Mouse (Mus musculus) ovary, adult 18-20 months (tissue): Measurements from ENCODE around the gene Lrrc1.

ENCODE experiments used
- DNase-seq: peaks from one replicate; pipeline ENCODE4 v3.0.0; 2022; ENCODE audit warnings: low spot score, mixed read lengths

Gene Lrrc1

GRCm38 (mm10) chr9:77463861-77464260 is 80.8 kb downstream of the Lrrc1 start:
- peak; percentile 38 for DNase-seq

- DNase-seq = no peak
Observed at GRCm38 (mm10) chr9:77463195-77463594, 81.5 kb downstream of the Lrrc1 start.

DNA sequence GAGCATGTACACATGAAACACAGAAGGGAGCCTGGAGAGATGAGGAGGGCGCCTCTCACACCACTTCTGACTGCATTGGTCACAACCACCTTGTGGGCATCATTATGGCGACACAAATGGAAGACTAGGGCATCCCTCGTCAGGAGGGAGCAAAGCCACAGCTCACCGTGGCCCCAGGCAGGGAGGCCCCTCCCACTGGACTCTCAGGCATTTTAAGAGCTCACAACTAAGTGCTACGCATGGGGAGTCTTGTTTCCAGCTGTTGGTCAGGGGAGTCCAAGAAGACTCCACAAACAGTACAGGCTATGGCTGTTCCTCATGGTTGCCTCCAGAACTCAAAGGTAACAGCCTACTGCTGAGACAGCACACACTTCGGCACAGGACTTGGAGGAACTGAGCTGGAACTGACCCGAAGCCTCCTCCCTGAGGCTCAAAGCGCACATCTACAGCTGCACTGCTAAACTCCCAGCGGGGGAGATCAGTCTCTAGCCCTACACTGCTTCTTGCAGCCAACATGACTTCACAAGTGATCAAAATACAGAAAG is 83.2 kb downstream of the Lrrc1 start:
- DNase-seq = no peak

DNA sequence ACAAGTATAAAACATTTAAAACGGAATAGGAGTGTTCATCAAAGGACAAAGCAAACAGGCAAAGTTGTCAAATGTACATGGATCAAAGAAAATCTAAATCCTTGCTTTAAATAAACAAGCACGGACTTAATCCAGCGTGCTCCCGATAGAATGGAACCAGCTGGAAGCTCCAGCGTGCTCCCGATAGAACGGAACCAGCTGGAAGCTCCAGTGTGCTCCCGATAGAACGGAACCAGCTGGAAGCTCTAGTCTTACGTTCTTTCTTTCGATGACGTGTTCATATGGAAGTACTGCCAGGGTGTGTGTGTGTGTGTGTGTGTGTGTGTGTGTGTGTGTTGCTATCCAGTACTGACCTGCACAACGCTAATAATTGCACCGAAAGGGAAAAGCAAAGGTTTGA is 84.3 kb downstream of the Lrrc1 start:
- DNase-seq = no peak

DNA sequence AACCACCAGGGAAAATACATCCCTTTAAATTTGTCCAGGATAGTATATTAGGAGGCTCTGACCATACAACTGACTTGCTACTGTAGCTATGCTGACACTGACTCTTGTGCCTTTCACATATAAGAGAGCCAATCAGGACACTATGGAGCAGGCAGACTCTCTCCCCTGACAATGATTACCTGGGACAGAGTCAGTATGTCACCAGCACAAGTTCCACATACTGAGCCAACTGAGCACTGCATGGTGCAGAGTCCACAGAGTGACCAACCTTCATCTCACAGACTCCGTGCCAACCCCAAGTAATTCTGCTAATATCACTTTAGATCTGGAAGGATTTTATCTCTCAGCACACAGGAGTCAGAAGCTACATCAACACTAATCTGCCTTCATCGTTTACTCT is 85.3 kb downstream of the Lrrc1 start:
- DNase-seq = no peak

GRCm38 (mm10) chr9:77456169-77456826 is 88.4 kb downstream of the Lrrc1 start:
- DNase-seq = no peak

DNA sequence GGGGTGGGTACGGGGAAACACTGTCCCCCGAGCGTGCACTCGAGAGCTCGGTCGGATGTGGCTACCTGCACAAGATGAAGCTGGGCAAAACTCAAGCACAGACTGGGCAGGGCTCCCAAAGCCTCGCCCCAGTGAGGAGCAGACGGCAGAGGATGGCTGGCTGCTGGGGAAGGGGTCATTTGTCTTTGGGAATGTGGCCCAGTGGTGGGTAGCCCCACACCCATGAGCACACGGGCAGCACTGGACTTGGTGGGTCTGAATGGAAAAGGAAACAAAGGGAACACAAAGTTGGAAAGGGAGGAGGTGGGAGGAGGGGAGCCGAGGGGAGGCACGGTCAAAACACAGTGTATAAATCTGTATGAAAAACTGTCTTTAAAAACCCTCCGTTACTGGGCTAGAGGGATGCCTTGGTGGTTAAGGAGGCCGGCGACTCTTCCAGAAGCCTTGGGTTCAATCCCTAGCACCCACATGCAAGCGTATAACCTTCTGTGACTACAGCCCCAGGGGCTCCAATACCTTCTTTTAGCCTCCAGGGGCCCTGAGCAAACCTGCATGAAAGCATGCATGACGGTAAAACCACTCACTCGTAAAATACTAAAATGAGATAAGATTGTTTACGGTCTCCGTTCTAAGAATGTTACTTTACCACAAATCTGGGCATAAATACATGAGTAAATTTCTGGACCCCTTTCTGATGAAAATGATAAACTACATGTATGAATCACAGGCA is 89.1 kb downstream of the Lrrc1 start:
- DNase-seq = no peak

DNA sequence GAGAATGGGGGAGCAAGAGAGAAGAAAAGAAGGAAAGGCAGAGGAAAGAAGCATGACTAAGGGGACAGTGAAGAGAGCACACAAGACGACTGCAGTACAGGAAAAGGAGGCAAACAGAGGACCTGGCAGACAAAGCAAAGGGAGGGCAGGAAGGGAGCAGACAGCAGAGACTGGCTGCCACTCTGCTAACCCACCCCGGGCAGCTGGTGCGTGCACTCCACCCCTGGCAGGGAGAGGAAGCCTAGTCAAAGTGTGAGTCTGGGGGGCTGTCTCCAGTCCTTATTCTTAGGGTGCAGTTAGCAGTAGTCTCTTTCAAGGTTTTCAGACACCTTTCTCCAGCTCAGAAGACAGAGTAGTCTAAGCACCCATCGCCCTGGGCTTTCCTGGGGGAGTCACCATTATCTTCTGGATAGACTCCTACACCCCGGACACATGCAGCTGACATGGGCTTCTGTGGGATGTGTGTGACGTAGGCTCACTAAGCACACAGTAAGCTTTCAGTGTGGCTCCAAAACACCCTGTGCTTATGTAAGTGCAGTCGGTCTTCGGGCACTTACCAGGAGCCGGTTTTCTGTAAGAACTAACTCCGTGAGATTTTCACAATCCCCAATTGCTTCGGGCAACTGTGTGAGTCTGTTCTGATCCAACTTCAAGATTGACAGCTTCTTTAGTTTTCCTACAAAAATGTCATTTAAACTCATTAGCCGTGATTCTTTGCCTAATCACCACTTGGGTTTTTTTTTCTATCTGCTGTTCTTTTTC is 92.4 kb downstream of the Lrrc1 start:
- no peak for DNase-seq

GRCm38 (mm10) chr9:77450447-77450846 is 94.2 kb downstream of the Lrrc1 start:
- DNase-seq = no peak

DNA sequence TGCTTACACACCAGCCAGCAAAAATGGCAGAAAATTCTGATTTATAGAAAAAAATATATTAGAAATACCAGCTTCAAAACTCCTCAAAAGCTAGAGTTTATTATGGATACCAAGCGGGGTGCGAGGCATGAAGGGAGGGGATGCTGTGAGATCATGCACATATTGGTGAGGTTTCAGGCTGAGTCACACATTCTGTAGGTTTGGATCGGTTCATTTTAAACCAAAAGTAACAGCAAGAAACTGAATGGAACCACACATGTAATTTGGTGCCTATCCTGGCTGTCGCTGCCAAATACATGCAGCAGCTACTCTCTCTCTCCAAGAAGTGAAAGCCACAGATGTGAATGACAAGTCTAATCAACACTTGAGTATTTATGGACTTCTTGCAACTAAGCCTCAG is 99.8 kb downstream of the Lrrc1 start:
- no peak for DNase-seq

GRCm38 (mm10) chr9:77439371-77439770 is 105.3 kb downstream of the Lrrc1 start:
- DNase-seq = no peak

DNA sequence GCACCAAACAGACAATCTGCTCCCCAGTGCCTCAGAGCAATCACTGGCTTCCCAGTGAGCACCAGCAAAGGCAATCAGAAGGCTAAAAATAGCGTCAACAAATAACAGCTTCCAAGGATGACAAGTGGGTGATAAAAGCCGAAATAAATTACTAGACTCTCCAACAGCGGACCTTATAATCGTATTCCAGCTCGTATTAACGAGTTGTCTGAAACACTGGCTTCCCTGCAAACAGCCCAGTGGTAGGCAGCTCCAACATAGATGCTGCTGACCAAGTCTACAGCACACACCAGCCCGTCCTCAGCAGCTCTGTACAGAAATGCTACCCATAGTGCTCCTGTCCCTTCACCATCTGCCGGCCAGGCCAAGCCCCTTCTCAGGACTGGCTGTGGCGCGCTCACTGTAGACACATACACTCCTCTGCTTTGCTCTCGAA is 105.8 kb downstream of the Lrrc1 start:
- DNase-seq = no peak

- DNase-seq = no peak
Observed at GRCm38 (mm10) chr9:77437131-77437530, 107.5 kb downstream of the Lrrc1 start.

DNA sequence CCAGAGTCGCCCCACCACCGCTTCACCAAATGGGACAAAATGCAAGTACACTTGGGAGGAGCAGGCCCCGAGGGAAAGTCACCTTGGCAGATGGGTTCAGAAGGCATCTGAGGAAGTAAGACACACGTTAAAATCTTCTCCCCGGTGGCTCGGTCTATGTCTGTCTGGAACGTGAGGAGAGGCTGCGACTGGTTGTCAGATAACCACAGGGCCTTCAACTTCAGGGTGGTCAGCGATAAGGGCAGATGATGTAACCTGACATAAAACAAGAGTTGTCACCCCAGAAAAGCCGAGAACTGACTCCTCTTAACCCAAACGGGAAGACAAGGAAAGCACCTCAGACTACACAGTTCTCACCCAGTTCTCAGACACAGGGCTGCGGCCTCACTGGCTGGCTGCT is 109.7 kb downstream of the Lrrc1 start:
- no peak for DNase-seq

- DNase-seq = no peak
Observed at GRCm38 (mm10) chr9:77433476-77433875, 111.2 kb downstream of the Lrrc1 start.

- no peak for DNase-seq
Observed at GRCm38 (mm10) chr9:77432030-77432429, 112.6 kb downstream of the Lrrc1 start.

GRCm38 (mm10) chr9:77430413-77431087 is 114.1 kb downstream of the Lrrc1 start:
- DNase-seq = no peak

GRCm38 (mm10) chr9:77429230-77430015 is 115.2 kb downstream of the Lrrc1 start:
- no peak for DNase-seq

DNA sequence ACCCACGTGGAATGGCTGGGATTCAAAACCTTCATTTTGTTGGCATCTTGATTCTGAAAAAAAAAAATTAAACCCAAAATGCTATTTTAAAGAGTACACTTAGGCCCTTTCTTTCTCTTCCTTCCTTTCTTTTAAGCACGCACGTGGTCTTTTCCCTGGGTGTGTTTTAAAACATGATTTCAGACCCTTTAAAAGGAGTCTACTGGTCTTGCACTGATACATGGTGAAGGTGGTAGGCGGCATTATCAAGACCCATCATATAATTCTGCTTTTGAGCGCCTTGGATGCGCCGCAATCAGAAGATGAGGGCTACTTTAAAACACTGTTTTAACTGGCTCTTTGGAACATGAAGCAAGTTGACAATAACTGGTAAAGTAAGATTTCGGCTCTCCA is 115.9 kb downstream of the Lrrc1 start:
- no peak for DNase-seq

- no peak for DNase-seq
Observed at GRCm38 (mm10) chr9:77428115-77428747, 116.4 kb downstream of the Lrrc1 start.
